Mouse (Mus musculus): ENCODE measurements around the gene Tiam2. TPM values are rescaled to one million over a fixed set of nuclear protein-coding genes. Genes with fewer than 3 reads are reported as not detected.

Gene Tiam2
- polyA plus RNA-seq, 1 experiment from 2014 or later, result 3.1 TPM

- ATAC-seq, result peak; percentile 67
Observed at GRCm38 (mm10) chr17:3496080-3496479, 169.7 kb downstream of the Tiam2 start.

GRCm38 (mm10) chr17:3498086-3498485 lies 171.7 kb downstream of the Tiam2 start:
- Histone ChIP-seq H3K27me3 (replicated peaks; ENCODE audit: control insufficient read depth, insufficient read depth, low read length) (no peaks in the 10 kb centered on the region), H3K27ac (ENCODE audit: low read length) (no peak overlapping the region), H3K9me3 (ENCODE audit: control insufficient read depth, low read length) (no peaks in the 10 kb centered on the region), H3K36me3 (ENCODE audit: control insufficient read depth, insufficient read depth, low read length) (no peaks in the 10 kb centered on the region), H3K4me2 (ENCODE audit: low read depth, low read length) (no peak overlapping the region), H3K4me3 (ENCODE audit: low read length) (no peak overlapping the region), H3K4me1 (ENCODE audit: control insufficient read depth, insufficient read depth, low read length) (no peaks in the 10 kb centered on the region), H3K9ac (ENCODE audit: low read depth, low read length) (no peak overlapping the region)
- ATAC-seq, result no peak
- 29% methylated on average over 3 of the region's 3 CpGs for WGBS

More at GRCm38 (mm10) chr17:3496080-3496479, 169.7 kb downstream of the Tiam2 start:
- WGBS, result 84% methylated on average over 3 of the region's 3 CpGs
- H3K27me3 ChIP-seq (replicated peaks; ENCODE audit: control insufficient read depth, insufficient read depth, low read length), result no peaks in the 10 kb centered on the region
- H3K4me3 ChIP-seq (ENCODE audit: low read length), result no peak overlapping the region
- H3K4me2 ChIP-seq (ENCODE audit: low read depth, low read length), result no peak overlapping the region
- no peaks in the 10 kb centered on the region for H3K36me3 ChIP-seq (ENCODE audit: control insufficient read depth, insufficient read depth, low read length)
- H3K9ac ChIP-seq (ENCODE audit: low read depth, low read length), result no peak overlapping the region
- H3K4me1 ChIP-seq (ENCODE audit: control insufficient read depth, insufficient read depth, low read length), result no peaks in the 10 kb centered on the region
- H3K27ac ChIP-seq (ENCODE audit: low read length), result no peak overlapping the region
- no peaks in the 10 kb centered on the region for H3K9me3 ChIP-seq (ENCODE audit: control insufficient read depth, low read length)

GRCm38 (mm10) chr17:3498580-3498979 lies 172.2 kb downstream of the Tiam2 start:
- no peaks in the 10 kb centered on the region for H3K36me3 ChIP-seq (ENCODE audit: control insufficient read depth, insufficient read depth, low read length)
- H3K27me3 ChIP-seq (replicated peaks; ENCODE audit: control insufficient read depth, insufficient read depth, low read length), result no peaks in the 10 kb centered on the region
- H3K27ac ChIP-seq (ENCODE audit: low read length), result no peak overlapping the region
- 77% methylated on average over 3 of the region's 3 CpGs for WGBS
- no peak overlapping the region for H3K4me3 ChIP-seq (ENCODE audit: low read length)
- H3K9ac ChIP-seq (ENCODE audit: low read depth, low read length), result no peak overlapping the region
- H3K9me3 ChIP-seq (ENCODE audit: control insufficient read depth, low read length), result no peaks in the 10 kb centered on the region
- no peak for ATAC-seq
- no peaks in the 10 kb centered on the region for H3K4me1 ChIP-seq (ENCODE audit: control insufficient read depth, insufficient read depth, low read length)
- H3K4me2 ChIP-seq (ENCODE audit: low read depth, low read length), result no peak overlapping the region

- no peak for ATAC-seq
- WGBS, result 90% methylated on average over 8 of the region's 8 CpGs
Observed at GRCm38 (mm10) chr17:3499468-3499867, 173.1 kb downstream of the Tiam2 start.

GRCm38 (mm10) chr17:3500076-3500475 lies 173.7 kb downstream of the Tiam2 start:
- 93% methylated on average over 6 of the region's 6 CpGs for WGBS
- no peak for ATAC-seq

More at GRCm38 (mm10) chr17:3499468-3499867, 173.1 kb downstream of the Tiam2 start:
- Histone ChIP-seq H3K4me1 (ENCODE audit: control insufficient read depth, insufficient read depth, low read length) (no peaks in the 10 kb centered on the region), H3K27ac (ENCODE audit: low read length) (no peak overlapping the region), H3K4me2 (ENCODE audit: low read depth, low read length) (no peak overlapping the region), H3K9ac (ENCODE audit: low read depth, low read length) (no peak overlapping the region), H3K27me3 (replicated peaks; ENCODE audit: control insufficient read depth, insufficient read depth, low read length) (no peaks in the 10 kb centered on the region), H3K4me3 (ENCODE audit: low read length) (no peak overlapping the region), H3K36me3 (ENCODE audit: control insufficient read depth, insufficient read depth, low read length) (no peaks in the 10 kb centered on the region), H3K9me3 (ENCODE audit: control insufficient read depth, low read length) (no peaks in the 10 kb centered on the region)

GRCm38 (mm10) chr17:3500936-3501335 lies 174.6 kb downstream of the Tiam2 start:
- no peak overlapping the region for H3K4me3 ChIP-seq (ENCODE audit: low read length)

More at GRCm38 (mm10) chr17:3500076-3500475, 173.7 kb downstream of the Tiam2 start:
- Histone ChIP-seq H3K27me3 (replicated peaks; ENCODE audit: control insufficient read depth, insufficient read depth, low read length) (no peaks in the 10 kb centered on the region), H3K4me1 (ENCODE audit: control insufficient read depth, insufficient read depth, low read length) (no peaks in the 10 kb centered on the region), H3K27ac (ENCODE audit: low read length) (no peak overlapping the region), H3K36me3 (ENCODE audit: control insufficient read depth, insufficient read depth, low read length) (no peaks in the 10 kb centered on the region), H3K9me3 (ENCODE audit: control insufficient read depth, low read length) (no peaks in the 10 kb centered on the region), H3K4me3 (ENCODE audit: low read length) (no peak overlapping the region), H3K9ac (ENCODE audit: low read depth, low read length) (no peak overlapping the region), H3K4me2 (ENCODE audit: low read depth, low read length) (no peak overlapping the region)

GRCm38 (mm10) chr17:3505711-3506110 lies 179.3 kb downstream of the Tiam2 start:
- H3K36me3 ChIP-seq (ENCODE audit: control insufficient read depth, insufficient read depth, low read length), result no peaks in the 10 kb centered on the region
- no peak overlapping the region for H3K4me2 ChIP-seq (ENCODE audit: low read depth, low read length)
- ATAC-seq, result no peak
- no peaks in the 10 kb centered on the region for H3K4me1 ChIP-seq (ENCODE audit: control insufficient read depth, insufficient read depth, low read length)
- H3K27ac ChIP-seq (ENCODE audit: low read length), result no peak overlapping the region
- no peak overlapping the region for H3K4me3 ChIP-seq (ENCODE audit: low read length)
- WGBS, result 85% methylated on average over 1 of the region's 1 CpGs
- H3K9ac ChIP-seq (ENCODE audit: low read depth, low read length), result no peak overlapping the region
- H3K9me3 ChIP-seq (ENCODE audit: control insufficient read depth, low read length), result no peaks in the 10 kb centered on the region
- no peaks in the 10 kb centered on the region for H3K27me3 ChIP-seq (replicated peaks; ENCODE audit: control insufficient read depth, insufficient read depth, low read length)

More at GRCm38 (mm10) chr17:3500936-3501335, 174.6 kb downstream of the Tiam2 start:
- no peak for ATAC-seq
- Histone ChIP-seq H3K9me3 (ENCODE audit: control insufficient read depth, low read length) (no peaks in the 10 kb centered on the region), H3K4me1 (ENCODE audit: control insufficient read depth, insufficient read depth, low read length) (no peaks in the 10 kb centered on the region), H3K27me3 (replicated peaks; ENCODE audit: control insufficient read depth, insufficient read depth, low read length) (no peaks in the 10 kb centered on the region), H3K27ac (ENCODE audit: low read length) (no peak overlapping the region), H3K4me2 (ENCODE audit: low read depth, low read length) (no peak overlapping the region), H3K36me3 (ENCODE audit: control insufficient read depth, insufficient read depth, low read length) (no peaks in the 10 kb centered on the region), H3K9ac (ENCODE audit: low read depth, low read length) (no peak overlapping the region)
- 84% methylated on average over 4 of the region's 4 CpGs for WGBS

GRCm38 (mm10) chr17:3506508-3506907 lies 180.1 kb downstream of the Tiam2 start:
- no peak overlapping the region for H3K27ac ChIP-seq (ENCODE audit: low read length)
- no peak overlapping the region for H3K9ac ChIP-seq (ENCODE audit: low read depth, low read length)
- ATAC-seq, result no peak
- no peak overlapping the region for H3K4me2 ChIP-seq (ENCODE audit: low read depth, low read length)
- H3K4me1 ChIP-seq (ENCODE audit: control insufficient read depth, insufficient read depth, low read length), result no peaks in the 10 kb centered on the region
- H3K9me3 ChIP-seq (ENCODE audit: control insufficient read depth, low read length), result no peaks in the 10 kb centered on the region
- WGBS, result 84% methylated on average over 8 of the region's 8 CpGs
- no peaks in the 10 kb centered on the region for H3K36me3 ChIP-seq (ENCODE audit: control insufficient read depth, insufficient read depth, low read length)
- H3K4me3 ChIP-seq (ENCODE audit: low read length), result no peak overlapping the region
- H3K27me3 ChIP-seq (replicated peaks; ENCODE audit: control insufficient read depth, insufficient read depth, low read length), result no peaks in the 10 kb centered on the region

- ATAC-seq, result peak; percentile 68
- no peaks in the 10 kb centered on the region for H3K27me3 ChIP-seq (replicated peaks; ENCODE audit: control insufficient read depth, insufficient read depth, low read length)
Observed at GRCm38 (mm10) chr17:3509841-3510240, 183.5 kb downstream of the Tiam2 start.

GRCm38 (mm10) chr17:3514316-3514715 lies 187.9 kb downstream of the Tiam2 start:
- H3K4me2 ChIP-seq (ENCODE audit: low read depth, low read length), result no peak overlapping the region
- H3K4me3 ChIP-seq (ENCODE audit: low read length), result no peak overlapping the region
- H3K4me1 ChIP-seq (ENCODE audit: control insufficient read depth, insufficient read depth, low read length), result no peaks in the 10 kb centered on the region
- H3K27me3 ChIP-seq (replicated peaks; ENCODE audit: control insufficient read depth, insufficient read depth, low read length), result no peaks in the 10 kb centered on the region
- H3K9ac ChIP-seq (ENCODE audit: low read depth, low read length), result no peak overlapping the region
- H3K27ac ChIP-seq (ENCODE audit: low read length), result no peak overlapping the region
- no peak for ATAC-seq
- H3K9me3 ChIP-seq (ENCODE audit: control insufficient read depth, low read length), result no peaks in the 10 kb centered on the region
- no peaks in the 10 kb centered on the region; the same call in 1 of the 2 replicates for H3K36me3 ChIP-seq (ENCODE audit: control insufficient read depth, insufficient read depth, low read length)
- WGBS, result 84% methylated on average over 5 of the region's 5 CpGs

More at GRCm38 (mm10) chr17:3509841-3510240, 183.5 kb downstream of the Tiam2 start:
- Histone ChIP-seq H3K4me1 (ENCODE audit: control insufficient read depth, insufficient read depth, low read length) (no peaks in the 10 kb centered on the region), H3K9me3 (ENCODE audit: control insufficient read depth, low read length) (no peaks in the 10 kb centered on the region), H3K4me2 (ENCODE audit: low read depth, low read length) (no peak overlapping the region), H3K4me3 (ENCODE audit: low read length) (no peak overlapping the region), H3K9ac (ENCODE audit: low read depth, low read length) (no peak overlapping the region), H3K36me3 (ENCODE audit: control insufficient read depth, insufficient read depth, low read length) (no peaks in the 10 kb centered on the region), H3K27ac (ENCODE audit: low read length) (no peak overlapping the region)
- WGBS, result 21% methylated on average over 1 of the region's 1 CpGs
